Mouse (Mus musculus) olfactory bulb, adult 2 months (tissue): ENCODE data around the gene Myoz2. TPM values are rescaled to one million over a fixed set of nuclear protein-coding genes. Genes with fewer than 3 reads are reported as not detected.

Experiments used
- H3K27ac ChIP-seq: fragments of 200-500 bp; 2 replicates; pipeline ENCODE4 v1.5.1; 2012; ENCODE audit warnings: low read depth, low read length; ENCODE audit not compliant: insufficient read depth
- H3K4me1 ChIP-seq: fragments of 200-500 bp; 2 replicates; pipeline ENCODE4 v1.6.1; 2012; ENCODE audit warnings: low read length; ENCODE audit not compliant: control insufficient read depth, insufficient read depth
- H3K4me3 ChIP-seq: fragments of 200-500 bp; 2 replicates; pipeline ENCODE4 v1.5.1; 2012; ENCODE audit warnings: mild to moderate bottlenecking, low read depth, low read length, moderate library complexity; ENCODE audit not compliant: insufficient read depth
- CTCF ChIP-seq: fragments of 200-500 bp; IDR thresholded peaks from 2 replicates; pipeline ENCODE4 v1.5.1; 2012; ENCODE audit warnings: low read depth, mild to moderate bottlenecking, low read length, moderate library complexity; ENCODE audit not compliant: insufficient read depth
- POLR2A ChIP-seq: fragments of 200-500 bp; IDR thresholded peaks from 2 replicates; pipeline ENCODE4 v1.6.1; 2012; ENCODE audit warnings: mild to moderate bottlenecking, low read depth, low read length, moderate library complexity; ENCODE audit not compliant: insufficient read depth
- WGBS: fragments of 180-500 bp; shearing (Covaris S2); methylation state at CpG from one replicate; pipeline ENCODE4 v1.1.7; 2018; 5-methylcytosine and 5-hydroxymethylcytosine counted together
- polyA plus RNA-seq: library from polyadenylated mRNA; stranded (reverse); fragments of >200 nt; gene quantifications from 2 replicates; pipeline ENCODE4 v1.2.4, GENCODE M21; 2012; ENCODE audit warnings: low replicate concordance; ENCODE audit not compliant: missing spikeins, insufficient read depth, insufficient read length

Gene Myoz2
- polyA plus RNA-seq, 1 experiment = not detected

DNA sequence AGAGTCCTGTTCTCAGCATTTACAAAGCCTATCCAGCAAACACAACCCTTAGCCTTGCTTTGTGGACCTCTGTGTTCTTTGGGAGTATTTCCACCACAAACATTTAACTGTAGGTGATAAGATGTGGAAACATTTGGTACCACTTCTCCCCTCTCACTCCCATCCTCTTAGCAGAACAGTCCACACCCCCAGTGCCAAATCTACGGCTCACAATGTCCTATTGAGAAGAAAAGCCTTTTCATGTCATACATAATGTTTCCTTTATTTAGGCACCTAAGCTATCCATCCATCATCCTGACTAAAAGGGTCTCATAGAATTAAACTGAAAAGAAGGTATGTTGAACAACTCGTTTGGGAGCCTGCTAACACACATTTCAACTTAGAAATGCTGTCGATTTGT, 9.2 kb downstream of the Myoz2 start:
- no peak for TF ChIP-seq CTCF
- TF ChIP-seq POLR2A = no peak
- Histone ChIP-seq H3K27ac (no peak overlapping the region), H3K4me1 (no peaks in the 10 kb centered on the region), H3K4me3 (no peak overlapping the region)
- WGBS = 62% methylated on average over 3 of the region's 3 CpGs

DNA sequence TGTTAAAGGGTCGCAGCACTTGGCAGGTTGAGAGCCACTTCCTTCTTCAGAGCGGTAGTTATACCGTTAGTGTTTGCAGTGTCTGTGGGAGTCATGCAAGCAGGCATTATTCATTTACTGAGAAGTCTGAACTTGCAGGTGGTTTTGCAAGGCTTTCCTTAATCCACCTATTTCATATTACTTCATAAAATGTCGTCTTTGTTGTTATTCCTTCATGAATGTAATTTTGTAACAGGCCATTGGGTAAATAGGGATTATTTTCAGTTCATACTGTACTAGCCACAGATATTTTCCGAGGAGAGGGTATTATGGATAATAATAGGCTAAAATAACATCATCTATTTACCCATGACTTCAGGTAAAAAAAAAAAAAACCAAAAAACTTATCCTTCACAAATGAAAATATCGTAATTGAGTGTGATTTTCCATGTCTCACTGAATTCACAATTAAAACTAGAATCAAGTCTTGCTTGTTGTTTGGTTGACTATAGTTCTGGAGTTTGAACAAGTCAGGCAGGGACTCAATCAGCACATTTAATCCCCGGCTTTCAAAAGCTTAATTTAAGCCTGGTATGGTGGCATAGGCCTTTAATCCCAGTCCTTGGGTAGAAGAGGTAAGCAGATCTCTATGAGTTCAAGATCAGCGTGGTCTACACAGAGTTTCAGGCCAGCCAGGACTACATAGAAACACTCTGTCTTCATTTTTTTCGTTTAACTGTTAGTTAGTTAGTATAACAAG, 10.2 kb downstream of the Myoz2 start:
- Histone ChIP-seq H3K4me1 (no peaks in the 10 kb centered on the region), H3K27ac (no peak overlapping the region), H3K4me3 (no peak overlapping the region)
- TF ChIP-seq POLR2A (no peak), CTCF (no peak)
- WGBS = 85% methylated on average over 9 of the region's 9 CpGs

DNA sequence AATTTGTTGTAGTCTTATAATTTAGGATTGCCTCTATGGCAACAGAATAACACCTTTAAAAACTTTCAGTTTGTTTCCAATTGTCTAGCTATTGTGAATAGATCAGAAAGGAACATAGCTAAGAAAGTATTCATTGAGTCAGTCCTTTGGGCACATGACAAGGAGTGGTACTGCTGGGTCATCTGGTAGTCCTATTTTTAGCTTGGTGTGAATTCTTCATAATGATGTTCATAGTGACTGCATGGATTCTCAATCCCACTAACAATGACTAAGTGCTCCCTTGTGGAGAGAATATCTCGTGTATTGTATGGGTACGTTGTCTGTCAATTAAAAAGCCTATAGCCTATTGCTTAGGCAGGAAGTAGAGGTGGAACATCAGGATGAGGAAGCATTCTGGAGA, 16.0 kb downstream of the Myoz2 start:
- no peak overlapping the region for H3K4me3 ChIP-seq
- WGBS = 87% methylated on average over 2 of the region's 2 CpGs
- no peaks in the 10 kb centered on the region for H3K4me1 ChIP-seq
- TF ChIP-seq POLR2A (no peak), CTCF (no peak)
- no peak overlapping the region for H3K27ac ChIP-seq

DNA sequence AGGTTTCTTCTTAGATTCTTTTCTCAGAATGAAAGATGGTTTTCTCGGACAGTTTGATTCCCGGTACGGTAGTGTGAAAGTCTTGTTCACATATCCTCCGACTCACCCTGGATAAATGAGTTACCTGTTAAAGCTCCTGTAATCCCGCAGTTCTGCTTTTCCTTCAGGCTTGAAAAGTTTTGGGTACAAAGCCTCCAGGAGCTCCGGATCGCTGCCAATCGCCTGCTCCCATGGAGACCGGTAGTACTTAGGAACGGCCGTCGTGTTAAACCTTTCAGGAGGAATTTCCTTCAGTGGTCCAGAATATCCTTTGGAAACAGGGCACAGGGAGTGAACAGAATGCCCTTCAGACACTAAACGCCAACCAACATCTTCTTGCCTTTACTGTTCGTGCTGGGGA, 21.3 kb downstream of the Myoz2 start:
- Histone ChIP-seq H3K27ac (no peak overlapping the region), H3K4me3 (no peak overlapping the region), H3K4me1 (no peaks in the 10 kb centered on the region)
- TF ChIP-seq CTCF = no peak
- TF ChIP-seq POLR2A = no peak
- WGBS = 78% methylated on average over 14 of the region's 14 CpGs

DNA sequence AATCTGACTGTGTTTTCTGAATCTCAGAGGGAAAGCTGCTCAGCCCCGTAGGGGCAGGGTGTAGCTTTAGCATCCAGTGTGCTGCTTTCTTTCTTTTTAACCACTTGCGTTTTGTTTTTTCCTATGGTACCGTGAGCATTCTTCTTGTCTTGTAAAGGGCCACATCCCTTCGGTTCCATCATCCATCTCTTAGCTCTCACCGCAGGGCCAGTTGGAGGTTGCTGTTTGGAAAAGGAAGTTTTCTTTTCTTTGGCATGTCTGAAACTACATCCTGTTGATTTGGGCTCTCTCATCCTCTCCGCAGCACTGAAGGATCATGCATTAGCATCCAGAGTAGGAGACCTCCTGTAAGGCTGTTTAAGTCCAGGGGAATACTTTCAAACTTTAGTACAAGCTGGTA, 25.4 kb downstream of the Myoz2 start:
- 49% methylated on average over 6 of the region's 6 CpGs for WGBS
- TF ChIP-seq POLR2A = no peak
- Histone ChIP-seq H3K4me3 (no peak overlapping the region), H3K4me1 (no peaks in the 10 kb centered on the region), H3K27ac (no peak overlapping the region)

DNA sequence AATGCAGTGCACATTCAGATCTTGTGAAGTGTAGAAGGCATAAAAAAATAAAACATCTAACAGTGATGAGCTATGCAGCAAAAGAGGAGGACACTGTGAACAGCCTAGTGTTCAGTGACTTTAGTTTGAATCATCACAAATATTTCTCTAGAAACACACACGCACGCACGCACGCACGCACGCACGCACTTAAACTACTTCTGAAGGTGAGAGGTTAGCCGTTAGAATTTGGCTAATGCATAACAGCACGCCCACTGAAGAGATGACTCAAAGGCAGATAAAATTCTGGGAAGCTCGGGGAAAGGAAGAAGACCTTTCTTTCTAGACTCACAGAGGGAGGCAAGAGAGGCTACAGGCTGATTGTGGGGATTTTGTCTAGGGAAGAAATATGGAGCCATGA, 27.4 kb downstream of the Myoz2 start:
- H3K4me1 ChIP-seq = no peaks in the 10 kb centered on the region
- H3K4me3 ChIP-seq = no peak overlapping the region
- TF ChIP-seq POLR2A (no peak), CTCF (no peak)
- no peak overlapping the region for H3K27ac ChIP-seq
- WGBS = 78% methylated on average over 10 of the region's 10 CpGs

DNA sequence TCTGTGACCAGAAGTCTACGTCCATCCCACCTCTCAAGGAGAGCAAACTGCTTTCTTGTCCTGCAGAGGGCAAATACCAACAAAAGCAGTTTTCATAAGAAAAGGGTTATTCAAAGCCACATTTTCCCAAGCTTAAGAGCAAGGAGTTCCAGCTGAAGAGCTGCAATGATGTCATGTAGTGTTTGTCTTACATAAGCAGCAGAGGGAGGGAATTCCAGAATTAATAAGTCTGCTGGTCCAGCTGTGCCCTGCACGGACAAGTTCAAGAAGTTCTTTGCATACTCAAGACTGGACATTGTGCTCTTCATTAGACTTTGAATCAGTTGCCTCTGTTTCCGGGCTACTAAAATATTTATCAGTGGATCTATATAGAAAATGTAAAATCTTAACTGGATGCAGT, 33.8 kb downstream of the Myoz2 start:
- Histone ChIP-seq H3K4me3 (no peak overlapping the region), H3K4me1 (no peaks in the 10 kb centered on the region), H3K27ac (no peak overlapping the region; the same call in 1 of the 2 replicates)
- TF ChIP-seq POLR2A (no peak), CTCF (no peak)
- WGBS = 42% methylated on average over 3 of the region's 3 CpGs

DNA sequence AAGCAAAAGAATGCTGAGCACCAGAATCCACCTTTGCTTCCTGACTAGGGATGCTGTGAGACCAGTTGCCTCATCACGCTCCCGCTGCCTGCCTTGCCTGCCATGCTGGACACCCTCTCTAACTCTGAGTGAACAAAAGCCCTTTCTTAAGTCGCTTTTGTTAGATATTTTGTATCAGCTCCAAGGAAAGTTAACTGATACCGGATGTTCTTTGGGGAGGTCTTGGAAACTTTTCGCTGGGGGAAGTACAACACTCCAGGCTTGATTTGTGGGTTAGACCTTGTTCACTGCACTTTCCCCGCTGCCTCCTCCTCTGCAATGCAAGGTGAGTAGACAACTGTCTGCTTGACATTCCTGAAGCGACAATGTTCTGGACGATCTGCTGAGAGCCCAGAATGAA, 36.3 kb downstream of the Myoz2 start:
- no peaks in the 10 kb centered on the region for H3K4me1 ChIP-seq
- 64% methylated on average over 8 of the region's 8 CpGs for WGBS
- no peak overlapping the region for H3K27ac ChIP-seq
- no peak for TF ChIP-seq CTCF
- no peak for TF ChIP-seq POLR2A
- H3K4me3 ChIP-seq = no peak overlapping the region

DNA sequence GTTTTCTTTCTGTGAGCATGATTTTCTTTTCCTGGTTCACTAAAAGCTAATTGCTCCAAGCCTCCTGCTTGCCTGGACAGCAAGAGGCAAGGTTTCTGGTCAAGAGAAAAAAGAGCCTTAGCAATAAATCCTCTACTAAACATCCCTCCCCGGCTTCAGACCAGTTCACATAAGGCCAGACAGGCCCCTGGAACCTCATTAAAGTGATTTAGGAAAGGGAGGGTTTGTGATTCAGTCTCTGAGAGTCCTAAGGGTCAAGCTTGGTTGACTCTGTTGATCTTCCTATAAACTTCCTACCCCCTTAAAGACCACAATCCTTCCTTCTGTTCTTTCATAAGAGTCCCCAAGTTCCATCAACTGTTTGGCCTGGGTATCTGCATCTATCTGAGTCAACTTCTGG, 37.8 kb downstream of the Myoz2 start:
- H3K27ac ChIP-seq = no peak overlapping the region
- no peaks in the 10 kb centered on the region for H3K4me1 ChIP-seq
- no peak for TF ChIP-seq CTCF
- no peak for TF ChIP-seq POLR2A
- no peak overlapping the region for H3K4me3 ChIP-seq
- WGBS = 72% methylated on average over 1 of the region's 1 CpGs

DNA sequence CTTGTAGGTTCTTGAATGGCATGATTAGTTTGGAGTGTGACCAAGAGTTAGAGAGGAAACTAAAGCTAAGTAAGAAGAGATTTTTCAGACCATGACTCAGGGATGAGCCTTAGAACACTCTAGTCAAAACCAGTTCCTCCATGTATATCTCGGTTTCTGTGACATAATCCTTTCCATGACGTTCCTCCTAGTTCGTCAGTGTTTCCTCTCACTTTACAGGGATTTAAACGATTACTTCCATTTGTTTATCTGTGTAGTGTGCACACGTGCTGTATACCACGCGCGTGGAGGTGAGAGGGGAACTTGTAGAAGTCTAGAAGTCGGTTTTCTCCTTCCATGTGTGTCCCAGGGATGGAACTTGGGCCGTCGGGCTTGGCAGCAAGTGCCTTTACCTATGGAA, 47.9 kb downstream of the Myoz2 start:
- H3K4me3 ChIP-seq = no peak overlapping the region
- no peak overlapping the region for H3K27ac ChIP-seq
- no peaks in the 10 kb centered on the region for H3K4me1 ChIP-seq
- WGBS = 90% methylated on average over 11 of the region's 11 CpGs
- no peak for TF ChIP-seq POLR2A
- TF ChIP-seq CTCF = no peak
